Mouse (Mus musculus) right cerebral cortex, adult 2 months (tissue): Measurements from ENCODE around the gene Slc8a3.

ENCODE experiments used
- DNase-seq, 2 experiments: peaks; one replicate each; pipeline ENCODE4 v3.0.0; 2021 to 2022; ENCODE audit warnings: low spot score in 2 of 2

Gene Slc8a3

DNA sequence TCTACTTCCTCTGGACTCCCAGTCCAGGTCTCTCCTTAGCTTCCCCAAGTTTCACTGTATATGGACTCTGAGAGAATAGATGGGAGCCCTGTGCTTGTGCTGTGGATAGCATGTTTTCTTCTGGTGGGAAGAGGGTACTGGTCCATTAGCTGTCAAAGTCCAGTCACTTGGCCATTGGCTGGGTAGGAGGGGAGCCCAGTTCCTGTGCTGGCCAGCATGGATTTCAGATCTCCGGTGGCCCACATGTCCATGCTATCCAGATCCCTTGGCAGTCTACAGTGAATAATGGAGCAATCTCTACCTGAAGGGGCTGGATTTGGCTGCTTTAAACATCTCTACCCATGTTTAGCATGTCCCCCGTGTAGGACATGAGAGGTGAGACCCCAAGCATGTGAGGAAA is 148.0 kb downstream of the Slc8a3 start:
- no peak for DNase-seq

DNA sequence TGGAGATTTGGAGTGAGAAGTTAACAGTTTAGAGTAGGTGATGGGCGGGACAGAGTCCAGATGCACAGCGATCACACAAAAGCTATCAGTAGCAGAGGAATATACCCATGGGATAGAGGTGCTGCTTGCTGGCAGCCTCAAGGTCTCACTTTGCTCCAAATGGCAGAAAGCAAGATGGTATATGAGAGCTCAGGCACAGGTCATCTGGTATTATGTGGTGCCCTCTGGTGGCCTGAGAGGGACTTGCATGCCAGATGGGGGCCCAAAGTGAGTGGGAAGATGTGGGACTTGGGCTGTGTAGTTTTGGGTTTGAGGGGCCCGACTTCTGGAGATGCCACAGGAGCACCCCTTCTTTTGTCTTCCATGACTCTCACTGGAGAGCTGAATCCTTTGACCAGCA is 150.9 kb downstream of the Slc8a3 start:
- peak; percentile 55 to 58 for DNase-seq

DNA sequence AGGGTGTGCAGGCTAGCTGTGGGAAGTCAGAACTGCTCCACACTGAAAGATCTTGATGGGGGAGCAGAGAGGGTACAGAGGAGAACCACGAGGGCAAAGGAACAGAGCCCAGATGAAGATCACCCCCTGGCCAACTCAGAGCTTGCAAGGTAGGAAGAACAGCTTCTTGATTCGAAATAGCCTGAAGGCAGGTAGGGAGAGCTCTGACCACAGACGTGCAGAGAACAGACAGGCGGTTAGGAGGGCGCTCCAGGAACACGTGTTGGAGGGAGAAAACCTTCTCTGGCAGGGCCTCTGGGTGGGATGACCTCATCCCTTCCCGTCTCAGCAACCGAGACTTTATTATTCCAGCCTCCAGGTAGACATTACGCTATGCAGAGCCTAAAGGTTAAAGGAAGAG is 157.7 kb downstream of the Slc8a3 start:
- DNase-seq, result no peak

DNA sequence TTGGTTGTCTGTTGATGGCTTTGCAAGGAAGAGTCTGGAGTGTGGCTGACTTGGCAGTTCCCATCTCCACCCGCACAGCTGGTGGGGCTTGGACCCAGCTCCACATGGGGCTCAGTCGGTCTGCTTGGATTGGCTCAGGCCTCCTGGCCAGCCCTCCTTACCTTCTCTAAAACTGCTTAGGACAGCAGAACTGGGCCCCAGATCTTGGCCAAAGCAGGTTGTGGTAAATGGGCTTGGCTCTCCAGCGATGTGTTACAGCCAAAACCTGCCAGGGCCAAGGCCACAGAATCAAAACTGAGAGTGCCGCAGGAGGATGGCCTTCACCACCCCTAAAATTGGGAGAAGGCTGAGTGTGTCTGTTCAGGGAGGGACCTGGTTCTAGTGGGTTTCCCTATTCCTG is 159.1 kb downstream of the Slc8a3 start:
- no peak for DNase-seq

DNA sequence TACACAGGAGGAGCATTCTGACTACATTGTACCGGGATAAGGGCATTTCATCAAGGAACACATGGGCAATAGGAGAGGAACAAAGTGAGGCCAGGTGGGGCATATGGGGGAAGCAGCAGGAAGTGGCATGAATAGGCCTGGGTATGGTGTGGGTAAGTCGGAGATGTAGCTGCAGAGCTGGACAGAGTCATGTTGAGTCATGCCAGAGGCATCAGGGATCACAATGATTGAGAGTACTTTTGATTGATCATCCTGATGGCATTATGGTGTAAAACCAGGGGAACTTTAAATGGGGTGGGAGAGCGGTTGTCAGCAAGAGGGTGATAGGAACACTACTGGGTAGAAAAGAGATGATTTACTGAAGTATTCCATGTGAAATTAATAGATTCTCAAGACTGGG is 160.0 kb downstream of the Slc8a3 start:
- no peak for DNase-seq

DNA sequence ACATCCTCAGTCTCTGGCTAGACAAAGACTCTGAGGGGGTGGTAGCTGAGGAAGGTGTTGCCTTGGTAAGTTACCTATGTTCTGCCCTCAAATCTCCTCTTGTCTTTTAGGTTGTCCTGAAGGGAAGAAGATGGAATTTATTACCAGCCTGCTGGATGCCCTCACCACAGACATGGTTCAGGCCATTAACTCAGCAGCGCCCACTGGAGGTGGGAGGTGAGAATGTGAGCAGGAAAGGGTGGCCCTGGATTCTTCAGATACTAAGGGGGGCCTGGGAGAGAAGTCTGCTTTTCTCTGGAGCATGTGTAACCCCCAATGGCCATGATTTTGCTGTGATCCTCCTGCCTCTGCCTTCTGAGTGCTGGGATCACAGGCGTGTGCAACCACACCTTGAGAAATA is 162.9 kb downstream of the Slc8a3 start:
- no peak for DNase-seq

DNA sequence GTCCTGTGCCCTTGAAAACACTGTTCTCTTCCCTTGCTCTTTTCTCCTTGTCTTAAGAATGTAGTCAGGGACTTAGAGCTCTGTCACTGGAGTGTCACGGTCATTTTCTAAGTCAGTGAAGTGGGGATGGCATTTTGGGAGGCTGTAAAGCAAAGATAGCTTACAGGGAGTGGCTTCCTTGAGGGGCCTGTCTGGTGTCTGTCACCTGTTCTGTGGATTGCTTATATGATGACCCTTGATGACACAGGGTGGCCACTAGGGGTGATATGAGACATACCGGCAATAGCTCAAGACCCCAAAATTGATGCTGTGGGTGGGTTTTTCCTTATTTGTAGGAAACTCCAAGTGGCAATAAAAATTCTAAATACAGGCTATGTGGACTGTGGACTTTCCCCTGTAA is 164.5 kb downstream of the Slc8a3 start:
- DNase-seq, result no peak

DNA sequence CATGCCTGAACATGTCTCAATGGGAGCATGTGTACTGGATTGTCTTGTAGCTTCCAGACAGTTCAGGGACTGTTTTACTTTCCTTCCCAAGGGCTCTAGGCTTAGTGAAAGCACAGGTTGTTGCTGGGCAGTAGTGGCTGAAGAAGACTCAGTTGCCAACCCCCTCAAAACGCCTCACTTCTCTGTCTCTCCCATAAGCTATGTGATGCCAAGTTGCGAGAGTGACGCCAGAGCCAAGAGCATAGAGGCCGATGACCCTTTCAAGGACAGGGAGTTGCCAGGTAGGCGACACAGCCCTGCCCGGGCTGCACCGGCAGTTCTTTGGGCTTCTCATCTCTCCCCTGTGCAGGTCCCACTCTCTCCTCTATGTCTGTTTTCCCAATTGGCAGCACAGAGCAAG is 164.9 kb downstream of the Slc8a3 start:
- no peak for DNase-seq

DNA sequence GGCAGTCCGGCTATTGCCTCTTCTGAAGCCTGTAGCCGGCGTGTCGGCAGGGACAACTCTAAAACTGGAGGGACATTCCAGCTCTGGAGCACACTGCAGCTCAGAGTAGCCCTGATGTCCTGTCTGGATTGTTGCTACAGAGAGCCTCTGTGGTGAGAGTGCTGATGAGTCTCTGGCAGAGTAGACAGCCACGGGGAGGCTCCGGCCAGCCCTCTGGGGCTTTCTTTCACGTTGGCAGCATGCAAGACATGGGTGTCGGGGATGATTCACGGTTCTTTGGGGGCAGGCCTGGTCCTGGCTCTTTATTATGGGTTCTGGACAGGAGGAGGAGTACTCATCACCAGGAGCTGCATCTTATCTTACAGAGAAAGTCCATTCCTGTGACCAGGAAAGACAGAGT is 165.8 kb downstream of the Slc8a3 start:
- DNase-seq, result no peak

DNA sequence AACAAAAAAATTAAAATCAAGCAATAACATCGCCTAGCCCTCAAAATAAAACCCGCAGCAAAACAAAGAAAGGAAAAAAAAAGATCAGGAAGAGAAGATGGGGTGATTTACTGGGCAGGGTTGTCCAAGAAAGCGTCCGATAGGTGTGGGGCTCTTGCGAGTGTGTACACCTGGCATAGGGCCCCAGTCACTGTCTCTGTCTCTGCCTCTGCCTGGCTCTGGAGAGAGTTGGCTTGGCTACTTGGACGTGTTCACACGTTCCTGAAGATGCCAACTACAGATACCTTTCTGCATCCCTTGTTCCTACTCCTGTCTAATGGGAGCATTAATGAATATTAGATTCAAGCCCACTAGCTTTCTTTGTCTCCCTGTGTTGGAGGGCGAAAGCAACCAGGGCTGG is 166.4 kb downstream of the Slc8a3 start:
- no peak for DNase-seq

DNA sequence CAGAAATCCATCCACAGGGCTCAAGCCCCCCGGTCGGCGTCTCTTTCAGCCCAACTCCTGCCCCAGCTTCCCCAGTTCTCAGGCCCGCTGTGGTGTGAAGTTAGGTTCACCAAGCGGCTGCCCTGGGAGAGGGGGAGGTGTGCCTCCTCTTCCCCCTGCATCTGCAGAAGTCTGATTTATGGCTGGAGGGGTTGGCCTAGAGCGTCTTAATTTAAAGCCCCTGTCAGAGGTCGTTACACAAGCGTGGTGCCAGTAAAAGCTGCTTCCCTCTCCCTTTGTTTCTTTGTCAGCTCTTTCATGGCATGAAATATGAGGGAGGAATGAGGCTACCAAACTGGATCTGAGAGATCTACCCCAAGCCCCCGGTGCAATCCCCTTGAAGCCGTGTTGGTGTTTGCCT is 166.9 kb downstream of the Slc8a3 start:
- DNase-seq, result no peak

DNA sequence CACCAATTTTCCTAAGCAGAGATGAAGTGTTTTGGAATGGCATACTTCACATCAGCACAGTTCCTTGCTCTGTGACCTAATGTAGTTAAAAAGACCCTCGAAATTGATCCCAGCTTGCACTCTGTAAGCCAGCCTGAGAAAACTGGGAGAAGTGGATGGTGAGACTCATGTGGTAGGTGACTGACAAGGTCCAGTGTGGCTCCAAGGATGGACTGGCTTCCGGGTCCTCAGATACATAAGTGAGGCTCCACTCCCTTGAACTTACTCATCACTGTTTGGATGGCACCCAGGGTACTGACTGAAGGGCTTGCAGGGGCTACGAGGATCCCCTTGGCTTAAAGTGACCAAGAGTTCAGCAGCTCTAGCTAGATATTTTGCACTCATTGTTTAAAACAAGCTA is 169.4 kb downstream of the Slc8a3 start:
- DNase-seq, result no peak

DNA sequence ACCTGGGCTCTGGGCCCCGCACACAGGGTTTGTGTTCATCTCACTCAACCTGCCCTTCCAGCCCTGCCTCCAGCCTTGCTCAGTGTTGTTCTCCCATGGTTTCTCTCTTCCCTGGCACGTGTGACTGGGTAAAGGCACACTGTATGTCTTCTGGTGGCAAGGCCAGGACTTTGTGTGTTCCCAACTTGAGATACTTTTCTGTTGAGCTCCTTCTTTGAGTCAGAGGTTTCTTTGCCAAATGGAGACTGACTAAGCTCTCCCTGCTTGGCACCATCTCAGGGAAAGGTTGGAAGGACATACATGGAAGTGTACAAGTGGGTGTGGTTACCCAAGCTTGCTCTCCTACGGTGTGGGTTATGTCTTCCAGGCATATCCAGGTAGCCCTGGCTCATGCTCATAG is 169.8 kb downstream of the Slc8a3 start:
- DNase-seq, result no peak

DNA sequence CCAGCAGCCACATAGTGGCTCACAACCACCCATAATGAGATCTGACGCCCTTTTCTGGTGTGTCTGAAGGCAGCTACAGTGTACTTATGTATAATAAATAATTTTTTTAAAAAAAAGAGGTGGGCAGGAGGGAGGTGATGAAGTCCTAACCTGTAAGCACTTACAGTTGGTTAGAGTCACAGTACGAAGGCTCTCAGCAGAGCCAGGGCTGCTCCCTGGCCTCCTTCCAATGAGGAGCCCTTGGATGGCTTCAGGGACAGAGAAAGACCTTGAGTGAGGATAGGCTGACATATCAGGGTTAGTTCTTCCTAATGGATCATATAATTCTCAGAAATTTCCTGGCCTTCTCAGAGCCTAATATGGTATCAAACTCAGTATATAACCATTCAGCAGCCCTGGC is 171.7 kb downstream of the Slc8a3 start:
- DNase-seq, result no peak

DNA sequence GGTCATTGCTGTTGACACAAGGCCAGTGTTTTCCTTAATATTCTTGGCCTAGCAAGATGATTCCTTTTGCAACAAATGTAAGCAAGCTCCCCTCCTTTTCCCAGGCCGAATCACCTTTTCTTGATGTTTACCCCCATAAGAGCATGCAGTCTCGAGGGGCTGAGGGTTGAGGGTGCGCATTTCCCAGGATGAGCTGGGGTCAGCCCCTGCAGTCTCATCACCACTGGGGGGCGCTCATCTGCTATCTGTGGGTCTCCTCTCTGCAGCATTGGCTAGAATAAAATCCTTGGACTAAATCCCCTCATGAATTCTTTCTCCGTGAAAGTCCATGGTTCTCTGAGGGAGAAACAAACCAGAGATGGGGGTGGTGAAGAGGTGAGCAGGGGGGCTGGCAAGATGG is 172.1 kb downstream of the Slc8a3 start:
- peak in 1 of 2 experiments; percentile 34 for DNase-seq

DNA sequence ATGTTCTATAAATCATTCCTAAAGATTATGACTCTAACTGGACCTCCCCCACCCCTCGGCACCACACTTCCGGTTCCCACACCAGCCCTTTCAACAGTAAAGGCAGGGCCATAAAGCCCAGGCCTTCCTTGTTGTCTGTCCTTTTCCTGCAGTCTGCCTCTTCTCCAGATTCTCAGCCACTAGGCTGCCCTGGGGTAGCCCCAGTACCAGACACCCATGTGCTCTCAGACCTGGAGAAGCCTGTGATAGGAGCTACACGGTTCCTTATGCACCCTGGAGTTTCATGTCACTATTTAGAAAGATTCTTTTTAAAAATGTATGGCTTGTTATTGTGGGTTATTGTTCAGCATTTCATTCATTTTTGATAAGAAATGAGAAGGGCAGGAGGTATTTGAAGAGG is 172.6 kb downstream of the Slc8a3 start:
- DNase-seq, result no peak

DNA sequence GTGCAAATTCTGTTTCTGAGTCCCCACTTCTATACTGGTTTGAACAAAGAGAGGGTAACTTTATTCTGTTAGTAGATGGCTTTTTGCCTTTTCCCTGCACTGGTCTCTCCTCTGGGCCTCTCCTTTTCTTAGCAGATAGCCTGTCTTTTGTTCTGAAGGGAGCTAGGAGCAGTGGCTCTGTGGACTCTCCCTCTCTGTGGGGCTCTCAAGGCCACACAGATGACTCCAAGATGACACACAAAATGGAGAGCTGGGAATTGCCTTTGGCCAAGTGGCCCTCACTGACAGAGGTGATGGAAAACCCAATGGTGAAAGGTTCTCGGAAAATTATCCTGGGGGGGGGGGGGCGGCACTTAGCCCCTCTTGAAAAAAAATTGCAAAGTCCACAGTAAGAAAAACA is 173.0 kb downstream of the Slc8a3 start:
- DNase-seq, result no peak

DNA sequence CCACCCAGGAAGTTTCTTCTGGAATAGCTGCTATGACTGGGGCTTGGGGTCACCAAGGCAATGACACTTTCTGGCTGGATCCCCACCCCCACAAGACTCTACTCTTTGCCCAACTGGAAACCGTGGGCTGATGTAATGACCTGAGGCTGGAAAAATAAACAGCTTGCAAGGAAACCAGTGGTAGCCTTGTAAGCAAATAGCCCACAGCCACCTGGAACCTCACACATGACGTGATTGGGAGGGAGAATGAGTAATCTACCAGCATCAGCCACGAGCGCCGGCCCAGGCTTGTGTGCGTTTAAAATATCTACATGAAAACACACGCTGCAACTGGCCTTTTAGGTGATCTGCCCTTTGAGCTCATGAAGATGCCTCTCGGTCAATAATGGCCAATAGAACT is 176.1 kb downstream of the Slc8a3 start:
- DNase-seq, result no peak

DNA sequence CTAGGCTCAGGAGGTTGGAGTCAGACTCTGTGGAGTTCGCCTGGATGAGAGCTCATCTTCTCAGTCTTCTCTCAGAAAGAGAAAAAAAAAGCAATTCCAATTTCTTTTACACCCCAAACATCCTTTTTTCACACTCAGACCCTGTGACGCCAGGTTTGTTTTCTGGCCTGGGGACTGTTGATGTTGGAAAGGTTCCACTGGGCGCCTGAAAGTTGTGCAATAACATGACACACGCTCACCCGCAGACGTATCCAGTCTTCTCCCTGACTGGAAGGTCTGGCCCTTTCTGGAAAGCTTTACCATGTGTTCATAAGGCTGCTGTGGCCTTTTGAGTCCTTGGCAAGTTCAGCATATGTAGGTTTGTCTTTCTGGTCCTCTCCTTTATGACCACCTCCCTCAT is 177.3 kb downstream of the Slc8a3 start:
- DNase-seq, result no peak

DNA sequence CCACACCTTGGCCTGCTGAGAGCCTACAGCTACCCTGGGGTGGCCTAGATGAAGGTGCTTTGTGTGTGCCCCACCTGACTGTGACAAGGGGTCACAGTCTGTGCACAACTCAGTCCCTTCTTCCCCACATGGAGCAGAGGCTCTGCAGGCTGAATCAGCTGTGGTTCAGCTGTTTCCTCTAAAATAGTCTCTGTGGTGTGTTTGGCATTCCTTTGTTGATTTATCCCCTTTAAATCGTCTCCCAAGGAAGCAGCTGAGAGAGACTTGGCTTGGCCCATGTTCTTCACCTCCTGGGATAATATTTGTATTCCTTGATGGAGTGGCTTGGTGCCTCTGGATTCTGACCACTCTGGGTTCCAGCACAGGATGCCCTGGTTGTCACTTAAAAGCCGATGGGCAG is 180.9 kb downstream of the Slc8a3 start:
- DNase-seq, result no peak

DNA sequence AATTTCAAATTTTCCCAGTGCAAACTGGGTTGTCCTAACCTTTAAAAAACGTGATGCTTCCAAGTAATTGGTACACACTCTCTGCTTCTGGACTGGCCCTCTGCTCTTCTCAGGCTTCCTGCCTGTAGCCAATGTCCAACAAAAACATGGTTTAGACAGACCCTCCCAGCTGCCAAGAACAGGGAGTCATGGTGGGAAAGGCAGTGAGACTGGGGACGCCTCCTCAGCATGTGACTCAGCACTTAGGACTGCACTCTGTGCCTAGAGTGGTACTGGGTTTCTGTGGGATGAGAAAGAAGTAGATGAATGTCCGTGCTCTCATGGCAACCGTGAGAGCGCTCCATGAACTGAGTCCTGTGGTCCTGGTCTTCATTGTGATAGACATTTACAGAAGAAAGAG is 182.1 kb downstream of the Slc8a3 start:
- no peak for DNase-seq

DNA sequence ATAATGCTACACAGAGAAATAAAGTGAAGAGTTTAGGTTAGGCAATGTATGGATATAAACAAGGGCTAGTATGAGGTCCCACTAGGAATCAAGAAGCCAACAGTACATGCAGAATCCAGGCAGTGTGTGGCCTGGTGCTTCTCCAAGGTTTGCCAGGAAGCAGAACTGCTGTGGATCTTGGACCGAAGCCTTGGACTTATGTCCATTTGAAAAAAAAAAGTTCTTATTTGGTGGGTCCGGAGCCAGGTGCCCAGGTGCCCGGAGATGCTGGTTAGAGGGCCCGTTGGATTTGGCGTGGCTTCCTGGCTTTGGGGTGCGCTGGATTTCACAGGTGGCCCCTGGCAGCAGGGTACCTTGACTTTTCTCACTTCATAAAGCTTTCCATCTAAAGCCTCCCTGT is 185.0 kb downstream of the Slc8a3 start:
- DNase-seq, result no peak
